Mouse (Mus musculus): ENCODE results near the gene Smlr1.

- TF ChIP-seq CTCF (IDR thresholded peaks at IDR 0.05; ENCODE audit: insufficient read depth, low read length) = no peak
- TF ChIP-seq POLR2A (IDR thresholded peaks at IDR 0.05; ENCODE audit: borderline replicate concordance, extremely low read depth, low read depth, low read length) = no peak
Observed at GRCm38 (mm10) chr10:25503250-25503649, 32.8 kb downstream of the Smlr1 start.

All from lung, adult 2 months (tissue).